Mouse (Mus musculus) midbrain, postnatal 0 days (tissue): ENCODE measurements around the gene Hoxd3. TPM values are rescaled to one million over a fixed set of nuclear protein-coding genes. Genes with fewer than 3 reads are reported as not detected.

Experiments
- ATAC-seq: fragments of 200-750 bp; cut with Nextera tagmentation; 2 replicates; pipeline ENCODE4 v1.8.0; 2017; ENCODE audit warnings: moderate number of reproducible peaks, mild to moderate bottlenecking, moderate TSS enrichment, moderate library complexity; ENCODE audit not compliant: low FRiP score
- DNase-seq: peaks from one replicate; pipeline ENCODE4 v3.0.0-alpha.2; 2015; ENCODE audit warnings: low spot score
- H3K27ac ChIP-seq: fragments of 300-500 bp; sonication (generic); 2 replicates; pipeline ENCODE4 v1.5.1; 2014; ENCODE audit warnings: low read depth, mild to moderate bottlenecking, low read length, mixed read lengths
- H3K27me3 ChIP-seq: fragments of 300-500 bp; sonication (generic); 2 replicates; pipeline ENCODE4 v1.6.1; 2014; ENCODE audit warnings: low read length, control low read depth, mixed read lengths; ENCODE audit not compliant: insufficient read depth
- H3K36me3 ChIP-seq: fragments of 300-500 bp; sonication (generic); 2 replicates; pipeline ENCODE4 v1.6.1; 2014; ENCODE audit warnings: low read length, control low read depth, mixed read lengths; ENCODE audit not compliant: insufficient read depth
- H3K4me1 ChIP-seq: fragments of 300-500 bp; sonication (generic); 2 replicates; pipeline ENCODE4 v1.6.1; 2014; ENCODE audit warnings: mild to moderate bottlenecking, control low read depth, antibody characterized with exemption, low read length, mixed read lengths; ENCODE audit not compliant: insufficient read depth
- H3K4me2 ChIP-seq: fragments of 300-500 bp; sonication (generic); 2 replicates; pipeline ENCODE4 v1.6.1; 2014; ENCODE audit warnings: low read depth, mild to moderate bottlenecking, low read length, mixed read lengths; ENCODE audit not compliant: poor library complexity, severe bottlenecking
- H3K4me3 ChIP-seq: fragments of 300-500 bp; sonication (generic); 2 replicates; pipeline ENCODE4 v1.5.1; 2014; ENCODE audit warnings: low read depth, mild to moderate bottlenecking, low read length, moderate library complexity
- H3K9ac ChIP-seq: fragments of 300-500 bp; sonication (generic); replicated peaks from 2 replicates; pipeline ENCODE4 v1.6.1; 2014; ENCODE audit warnings: mild to moderate bottlenecking, low read length, moderate library complexity, mixed read lengths; ENCODE audit not compliant: poor library complexity, severe bottlenecking
- H3K9me3 ChIP-seq: fragments of 300-500 bp; sonication (generic); 2 replicates; pipeline ENCODE4 v1.6.1; 2016; ENCODE audit warnings: low read length, control low read depth
- CTCF ChIP-seq: IDR thresholded peaks from 2 replicates; pipeline ENCODE4 v1.5.1; 2016; ENCODE audit warnings: antibody characterized with exemption, mild to moderate bottlenecking
- WGBS: fragments of 180-500 bp; shearing (Covaris S2); extraction: QIAGEN DNeasy Blood & Tissue Kit; methylation state at CpG from one replicate; pipeline ENCODE4 v1.1.7; 2014; 5-methylcytosine and 5-hydroxymethylcytosine counted together
- polyA plus RNA-seq: library from polyadenylated mRNA; unstranded; fragments of >200 nt; fragmentation: Nextera tagmentation; extraction: Ambion mirVana; gene quantifications from 2 replicates; pipeline ENCODE4 v1.2.1, GENCODE M21; 2015
- total RNA-seq: library from RNA; depleted of rRNA; stranded (reverse); fragments of >200 nt; gene quantifications from 2 replicates; pipeline ENCODE4 v1.2.3, GENCODE M21; 2014

Hoxd3 gene
- total and polyA plus RNA-seq, 2 experiments from 2014 or later, result 11.6 TPM; not detected in 1

- Histone ChIP-seq H3K4me1 (no peaks in the 10 kb centered on the region), H3K27ac (no peak overlapping the region), H3K9ac (no peak overlapping the region), H3K36me3 (no peaks in the 10 kb centered on the region), H3K4me3 (no peak overlapping the region), H3K27me3 (peaks cover 94% of the 10 kb centered on the region), H3K9me3 (no peaks in the 10 kb centered on the region), H3K4me2 (no peak overlapping the region)
- WGBS, result 1% methylated on average over 52 of the region's 52 CpGs
- no peak for TF ChIP-seq CTCF
- DNase-seq (no peak), ATAC-seq (no peak)
Measured at GRCm38 (mm10) chr2:74732513-74733316, 21.0 kb downstream of the Hoxd3 start.

GRCm38 (mm10) chr2:74733317-74733661 lies 21.6 kb downstream of the Hoxd3 start:
- Histone ChIP-seq H3K4me2 (no peak overlapping the region), H3K9ac (no peak overlapping the region), H3K27me3 (peaks cover 95% of the 10 kb centered on the region)

GRCm38 (mm10) chr2:74733765-74734164 lies 22.0 kb downstream of the Hoxd3 start:
- Histone ChIP-seq H3K4me2 (no peak overlapping the region), H3K4me1 (no peaks in the 10 kb centered on the region), H3K36me3 (no peaks in the 10 kb centered on the region), H3K9me3 (no peaks in the 10 kb centered on the region), H3K27me3 (peaks cover 95% of the 10 kb centered on the region), H3K27ac (no peak overlapping the region), H3K9ac (no peak overlapping the region), H3K4me3 (no peak overlapping the region)
- ATAC-seq (no peak), DNase-seq (no peak)
- under 1% methylated on average over 6 of the region's 6 CpGs for WGBS
- no peak for TF ChIP-seq CTCF

More at GRCm38 (mm10) chr2:74733317-74733661, 21.6 kb downstream of the Hoxd3 start:
- Histone ChIP-seq H3K36me3 (no peaks in the 10 kb centered on the region), H3K4me1 (no peaks in the 10 kb centered on the region), H3K27ac (no peak overlapping the region), H3K9me3 (no peaks in the 10 kb centered on the region), H3K4me3 (no peak overlapping the region)
- DNase-seq (no peak), ATAC-seq (no peak)
- 0% methylated on average over 16 of the region's 16 CpGs for WGBS
- no peak for TF ChIP-seq CTCF

- Histone ChIP-seq H3K9me3 (no peaks in the 10 kb centered on the region), H3K4me1 (no peaks in the 10 kb centered on the region), H3K27ac (no peak overlapping the region), H3K4me3 (no peak overlapping the region), H3K27me3 (peaks cover 95% of the 10 kb centered on the region), H3K36me3 (no peaks in the 10 kb centered on the region), H3K4me2 (no peak overlapping the region), H3K9ac (no peak overlapping the region)
- DNase-seq, result no peak
- no peak for TF ChIP-seq CTCF
- 2% methylated on average over 13 of the region's 13 CpGs for WGBS
- ATAC-seq, result no peak
Measured at GRCm38 (mm10) chr2:74734451-74734850, 22.7 kb downstream of the Hoxd3 start.

- H3K4me1 ChIP-seq, result no peaks in the 10 kb centered on the region
Measured at GRCm38 (mm10) chr2:74734996-74735811, 23.5 kb downstream of the Hoxd3 start.

More at GRCm38 (mm10) chr2:74734996-74735811, 23.5 kb downstream of the Hoxd3 start:
- WGBS, result under 1% methylated on average over 27 of the region's 27 CpGs
- no peaks in the 10 kb centered on the region for H3K9me3 ChIP-seq
- H3K4me3 ChIP-seq, result no peak overlapping the region
- H3K27ac ChIP-seq, result no peak overlapping the region
- H3K9ac ChIP-seq, result no peak overlapping the region
- TF ChIP-seq CTCF, result no peak
- H3K27me3 ChIP-seq, result peaks cover 98% of the 10 kb centered on the region
- ATAC-seq (no peak), DNase-seq (no peak)
- no peak overlapping the region for H3K4me2 ChIP-seq
- H3K36me3 ChIP-seq, result no peaks in the 10 kb centered on the region
